ENCODE assay signal across 8 mouse cellular contexts in genomic region chr7:38227181-38227899, GRCm38 (mm10). TPM values are rescaled to one million over a fixed set of nuclear protein-coding genes. Genes with fewer than 3 reads are reported as not detected.
DNase-seq lines count a peak whose midpoint lies in the region; ATAC-seq and TF ChIP-seq lines count a peak whose summit lies in the region.

No protein-coding gene starts in this region.

- TF ChIP-seq CTCF in spleen, adult 2 months (IDR thresholded peaks at IDR 0.05; ENCODE audit: extremely low read depth, insufficient read depth, insufficient read length, insufficient replicate concordance): no peak

- no peak for DNase-seq in spleen, adult 2 months (ENCODE audit: low read depth in 1 of 2, low spot score in 2 of 2)
- DNase-seq in spleen, postnatal 4 days (ENCODE audit: low spot score in 2 of 2): no peak
- DNase-seq in embryonic facial prominence, embryonic 10.5 days (ENCODE audit: low spot score): peak; percentile 75
- DNase-seq in heart, adult 9 months (ENCODE audit: low spot score in 2 of 2): peak; percentile 89 to 92
- peak; percentile 74 to 80 for DNase-seq in kidney, adult 8-10 months
- DNase-seq in liver, embryonic 11.5 days (ENCODE audit: low spot score): peak; percentile 56
- DNase-seq in thymus, postnatal 0 days (ENCODE audit: low spot score): peak; percentile 57

- no peak for TF ChIP-seq POLR2A in spleen, adult 2 months (IDR thresholded peaks at IDR 0.05; ENCODE audit: low read depth, low read length)

- H3K4me1 ChIP-seq in spleen, adult 2 months (ENCODE audit: control insufficient read depth, insufficient read depth, insufficient read length): peaks cover 11% of the 10 kb centered on the region; the same call in 1 of the 2 replicates
- H3K4me1 ChIP-seq in embryonic facial prominence, embryonic 10.5 days: peaks cover 28% of the 10 kb centered on the region
- no peaks in the 10 kb centered on the region; the same call in none of the 2 replicates for H3K4me1 ChIP-seq in liver, embryonic 11.5 days (replicated peaks; ENCODE audit: control insufficient read depth, insufficient read depth, low read length)

- peak overlapping the region; percentile 63 for H3K4me3 ChIP-seq in spleen, adult 2 months (ENCODE audit: extremely low read depth, insufficient read depth, insufficient read length)
- H3K4me3 ChIP-seq in embryonic facial prominence, embryonic 10.5 days: peak overlapping the region; percentile 69
- H3K4me3 ChIP-seq in liver, embryonic 11.5 days (ENCODE audit: low read depth, low read length): peak overlapping the region; percentile 69

- WGBS in spleen, adult 2 months: 2% methylated on average over 25 of the region's 25 CpGs
- WGBS in embryonic facial prominence, embryonic 10.5 days: under 1% methylated on average over 25 of the region's 25 CpGs
- under 1% methylated on average over 25 of the region's 25 CpGs for WGBS in liver, embryonic 11.5 days

- H3K9me3 ChIP-seq in embryonic facial prominence, embryonic 10.5 days: no peaks in the 10 kb centered on the region
- no peaks in the 10 kb centered on the region for H3K9me3 ChIP-seq in liver, embryonic 11.5 days (ENCODE audit: control insufficient read depth, low read length)

- no peaks in the 10 kb centered on the region for H3K27me3 ChIP-seq in spleen, adult 2 months (ENCODE audit: control insufficient read depth, insufficient read depth, low read length)
- peaks cover 21% of the 10 kb centered on the region for H3K27me3 ChIP-seq in embryonic facial prominence, embryonic 10.5 days (replicated peaks; ENCODE audit: low read depth, poor library complexity, severe bottlenecking)
- H3K27me3 ChIP-seq in liver, embryonic 11.5 days (replicated peaks; ENCODE audit: control insufficient read depth, insufficient read depth, low read length): peaks cover 9% of the 10 kb centered on the region; the same call in 1 of the 2 replicates

- peak overlapping the region; percentile 69 for H3K9ac ChIP-seq in liver, embryonic 11.5 days (ENCODE audit: low read depth, low read length)

- no peaks in the 10 kb centered on the region for H3K36me3 ChIP-seq in spleen, adult 2 months (ENCODE audit: control insufficient read depth, insufficient read depth, low read length)
- H3K36me3 ChIP-seq in embryonic facial prominence, embryonic 10.5 days (replicated peaks): no peaks in the 10 kb centered on the region
- H3K36me3 ChIP-seq in liver, embryonic 11.5 days (ENCODE audit: control insufficient read depth, insufficient read depth, low read length): no peaks in the 10 kb centered on the region

- peak overlapping the region; percentile 17 for H3K27ac ChIP-seq in spleen, adult 2 months (ENCODE audit: insufficient read depth, low read length)
- peak overlapping the region; percentile 83 for H3K27ac ChIP-seq in embryonic facial prominence, embryonic 10.5 days (replicated peaks)
- H3K27ac ChIP-seq in liver, embryonic 11.5 days (ENCODE audit: low read depth, low read length): peak overlapping the region; percentile 32; the same call in 1 of the 2 replicates

- peak overlapping the region; percentile 96 for H3K4me2 ChIP-seq in liver, embryonic 11.5 days

- peak; percentile 38 for ATAC-seq in liver, embryonic 11.5 days (replicated peaks; ENCODE audit: low FRiP score)
- ATAC-seq in monocyte, adult 5-6 weeks (replicated peaks; ENCODE audit: insufficient number of reproducible peaks, low FRiP score, low TSS enrichment, poor library complexity, severe bottlenecking): peak; percentile 52

RNA-seq across cellular contexts. Expression of gene Plekhf1, which starts 0.5 kb away (rescaled TPM):
- 1.6 TPM in 2 replicates for polyA plus RNA-seq in spleen, adult 2 months (2012; rRNA removed)
- polyA plus RNA-seq in embryonic facial prominence, embryonic 10.5 days (2016; fragmentation: Nextera tagmentation; extraction: Ambion mirVana): 3.0 and 3.3 TPM in 2 replicates
- polyA plus RNA-seq in liver, embryonic 11.5 days (2014; fragmentation: Nextera tagmentation; extraction: Ambion mirVana): 0.67 and 1.2 TPM in 2 replicates
- 1.4 to 5.3 TPM (median 1.6 TPM) in 3 replicates for total RNA-seq in monocyte, adult 5-6 weeks (2017)
- 8.1 and 8.8 TPM in 2 replicates for polyA plus RNA-seq in thymus, postnatal 0 days (2015; fragmentation: Nextera tagmentation; extraction: Ambion mirVana)

RNA-seq across cellular contexts. Expression of gene Pop4, which starts 43.9 kb away (rescaled TPM):
- polyA plus RNA-seq in spleen, adult 2 months (2012; rRNA removed): 4.0 and 5.1 TPM in 2 replicates
- 84.2 and 92.7 TPM in 2 replicates for polyA plus RNA-seq in embryonic facial prominence, embryonic 10.5 days (2016; fragmentation: Nextera tagmentation; extraction: Ambion mirVana)
- 43.6 and 50.6 TPM in 2 replicates for polyA plus RNA-seq in liver, embryonic 11.5 days (2014; fragmentation: Nextera tagmentation; extraction: Ambion mirVana)
- 43.5 to 50.6 TPM (median 49.7 TPM) in 3 replicates for total RNA-seq in monocyte, adult 5-6 weeks (2017)
- polyA plus RNA-seq in thymus, postnatal 0 days (2015; fragmentation: Nextera tagmentation; extraction: Ambion mirVana): 57.9 and 58.9 TPM in 2 replicates

RNA-seq across cellular contexts. Expression of gene 1600014C10Rik, which starts 44.3 kb away (rescaled TPM):
- 14.1 and 19.5 TPM in 2 replicates for polyA plus RNA-seq in spleen, adult 2 months (2012; rRNA removed)
- polyA plus RNA-seq in embryonic facial prominence, embryonic 10.5 days (2016; fragmentation: Nextera tagmentation; extraction: Ambion mirVana): 15.5 and 17.4 TPM in 2 replicates
- polyA plus RNA-seq in liver, embryonic 11.5 days (2014; fragmentation: Nextera tagmentation; extraction: Ambion mirVana): 11.9 and 12.4 TPM in 2 replicates
- 14.8 to 15.5 TPM (median 15.0 TPM) in 3 replicates for total RNA-seq in monocyte, adult 5-6 weeks (2017)
- 52.8 and 59.9 TPM in 2 replicates for polyA plus RNA-seq in thymus, postnatal 0 days (2015; fragmentation: Nextera tagmentation; extraction: Ambion mirVana)

Comparison
In these comparisons a context has a peak if more than half of its experiments do, and no peak if none do; other contexts are left out.
1. DNase-seq: peak in embryonic facial prominence, embryonic 10.5 days (single experiment), heart, adult 9 months (2 of 2), kidney, adult 8-10 months (2 of 2), liver, embryonic 11.5 days (single experiment) and thymus, postnatal 0 days (single experiment); none in spleen, adult 2 months (0 of 2) and spleen, postnatal 4 days (0 of 2).
2. H3K27ac ChIP-seq: peak in every context shown above with its lines; median percentile 83 in embryonic facial prominence, embryonic 10.5 days; 32 in liver, embryonic 11.5 days; 17 in spleen, adult 2 months.
3. Peak in every context shown above with its lines, with median percentiles within 50 percentile points of each other: H3K4me3 ChIP-seq.